Mouse (Mus musculus): ENCODE measurements around the gene Gm5142. TPM values are rescaled to one million over a fixed set of nuclear protein-coding genes. Genes with fewer than 3 reads are reported as not detected.

The Gm5142 gene
- total and polyA plus RNA-seq, 3 experiments = not detected

DNA sequence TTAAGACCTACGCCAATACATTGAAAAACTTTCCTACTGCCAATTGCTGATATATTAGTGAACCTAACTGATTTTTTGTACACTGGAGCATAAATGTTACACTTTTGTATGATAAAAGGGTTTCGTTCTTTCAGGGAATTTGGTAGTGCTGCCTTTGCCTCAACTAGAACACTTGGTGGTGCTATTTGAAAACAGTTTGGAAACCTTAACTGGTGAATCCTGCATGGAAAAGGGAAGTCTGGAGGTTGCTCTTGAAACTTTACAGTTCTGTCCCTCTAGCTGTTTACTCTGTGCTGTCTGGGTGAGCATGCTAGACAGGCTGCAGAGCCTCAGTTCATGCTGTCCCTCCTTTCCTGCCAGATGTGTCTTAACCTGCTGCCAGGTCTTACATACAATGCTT lies 23.0 kb downstream of the Gm5142 start:
- no peak for DNase-seq (ENCODE audit: low read depth, low spot score)
- H3K27me3 ChIP-seq (ENCODE audit: control insufficient read depth in 1 of 2, insufficient read depth in 2 of 2, low read length in 2 of 2) = no peaks in the 10 kb centered on the region
- no peak overlapping the region for H3K9ac ChIP-seq (ENCODE audit: control insufficient read depth, low read depth, low read length, poor library complexity, severe bottlenecking)
- TF ChIP-seq SMC3 (IDR thresholded peaks at IDR 0.05; ENCODE audit: low read depth, low read length) = 0 out of 2 replicates have a peak, but pooled peaks have one; percentile 3
- no peak for TF ChIP-seq ZMIZ1 (IDR thresholded peaks at IDR 0.05; ENCODE audit: low read depth, low read length)
- peak; percentile 24 for TF ChIP-seq RAD21 (IDR thresholded peaks at IDR 0.05; ENCODE audit: low read depth, low read length)
- TF ChIP-seq CTCF (IDR thresholded peaks at IDR 0.05 in 2 of 3, conservative IDR thresholded peaks at IDR 0.05 in 1 of 3; ENCODE audit: control insufficient read depth in 1 of 3, insufficient read depth in 1 of 3, low read depth in 2 of 3, low read length in 3 of 3, poor library complexity in 1 of 3, severe bottlenecking in 1 of 3) = peak in 1 of 3 experiments; percentile 19; a peak in 2 of 6 replicates
- no peak overlapping the region for H3K4me3 ChIP-seq (ENCODE audit: control insufficient read depth in 1 of 2, insufficient read depth in 1 of 2, low read depth in 2 of 2, low read length in 2 of 2)
- no peaks in the 10 kb centered on the region for H3K4me1 ChIP-seq (ENCODE audit: control insufficient read depth in 1 of 2, insufficient read depth in 2 of 2, low read length in 2 of 2)
- no peaks in the 10 kb centered on the region for H3K36me3 ChIP-seq (ENCODE audit: control insufficient read depth in 1 of 2, insufficient read depth in 2 of 2, low read length in 2 of 2)
- H3K27ac ChIP-seq (ENCODE audit: control insufficient read depth, low read depth, low read length) = no peak overlapping the region
- no peaks in the 10 kb centered on the region for H3K9me3 ChIP-seq (replicated peaks; ENCODE audit: insufficient read depth, low read length)
- H3K79me2 ChIP-seq (ENCODE audit: control insufficient read depth, insufficient read depth, low read length, poor library complexity) = no peaks in the 10 kb centered on the region

DNA sequence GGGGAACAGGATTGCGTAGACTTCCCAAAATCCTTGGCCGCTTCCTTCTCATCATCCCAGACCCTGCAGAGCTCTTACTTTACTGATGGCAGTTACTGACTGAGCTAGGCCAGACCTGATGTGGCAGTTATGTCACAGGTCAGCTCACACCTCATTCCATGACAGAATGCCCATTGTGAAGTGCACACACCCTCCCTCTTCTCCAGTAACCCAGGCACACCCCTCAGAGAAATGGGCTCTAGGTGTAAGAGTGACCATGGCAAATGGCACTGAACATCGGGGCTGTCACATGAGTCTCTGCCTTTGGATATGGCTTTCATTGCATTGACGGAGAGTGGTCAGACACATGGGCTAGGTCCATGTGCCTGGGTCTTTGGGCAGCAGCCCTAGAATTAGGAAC lies 35.8 kb downstream of the Gm5142 start, which contains the start of gene 1700129C05Rik:
1700129C05Rik (minus strand) TSS at position 101 of the 400 bp plus-strand sequence.
- Histone ChIP-seq H3K27ac (ENCODE audit: control insufficient read depth, low read depth, low read length) (no peak within 1 kb of the TSS), H3K9me3 (replicated peaks; ENCODE audit: insufficient read depth, low read length) (no peaks in the 10 kb centered on the region), H3K79me2 (ENCODE audit: control insufficient read depth, insufficient read depth, low read length, poor library complexity) (no peaks in the 10 kb centered on the region), H3K36me3 (ENCODE audit: control insufficient read depth in 1 of 2, insufficient read depth in 2 of 2, low read length in 2 of 2) (no peaks in the 10 kb centered on the region), H3K4me3 (ENCODE audit: control insufficient read depth in 1 of 2, insufficient read depth in 1 of 2, low read depth in 2 of 2, low read length in 2 of 2) (no peak within 1 kb of the TSS), H3K4me1 (ENCODE audit: control insufficient read depth in 1 of 2, insufficient read depth in 2 of 2, low read length in 2 of 2) (no peaks in the 10 kb centered on the region), H3K27me3 (ENCODE audit: control insufficient read depth in 1 of 2, insufficient read depth in 2 of 2, low read length in 2 of 2) (no peaks in the 10 kb centered on the region), H3K9ac (ENCODE audit: control insufficient read depth, low read depth, low read length, poor library complexity, severe bottlenecking) (no peak within 1 kb of the TSS)
- DNase-seq (ENCODE audit: low read depth, low spot score) = no peak
- TF ChIP-seq ELF1 (IDR thresholded peaks at IDR 0.05; ENCODE audit: low read depth, low read length) (no peak), RCOR1 (IDR thresholded peaks at IDR 0.05; ENCODE audit: low read depth, low read length) (no peak), MEF2A (IDR thresholded peaks at IDR 0.05; ENCODE audit: extremely low read depth, insufficient replicate concordance, low read depth, low read length, poor library complexity, severe bottlenecking) (no peak)

DNA sequence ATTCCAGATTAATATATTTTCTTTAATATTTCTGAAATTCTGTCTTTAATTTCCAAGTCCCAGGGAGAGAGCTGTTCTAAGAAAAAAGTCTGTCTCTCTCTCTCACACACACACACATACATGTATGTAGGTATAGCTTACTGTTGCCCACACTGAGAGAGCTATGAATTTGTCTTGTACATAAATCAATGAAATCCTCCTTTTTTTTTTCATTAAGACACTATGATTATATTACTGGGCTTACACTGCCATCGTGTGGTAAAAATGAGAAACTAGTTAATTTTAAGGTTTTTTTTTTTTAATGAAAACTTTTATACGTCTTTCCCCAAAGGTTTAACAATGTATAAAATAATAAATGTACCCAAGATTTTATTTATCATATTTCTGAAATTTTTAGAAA lies 64.3 kb downstream of the Gm5142 start:
- no peaks in the 10 kb centered on the region for H3K4me1 ChIP-seq (ENCODE audit: control insufficient read depth in 1 of 2, insufficient read depth in 2 of 2, low read length in 2 of 2)
- DNase-seq (ENCODE audit: low read depth, low spot score) = peak; percentile 38
- H3K36me3 ChIP-seq (ENCODE audit: control insufficient read depth in 1 of 2, insufficient read depth in 2 of 2, low read length in 2 of 2) = no peaks in the 10 kb centered on the region
- H3K9me3 ChIP-seq (replicated peaks; ENCODE audit: insufficient read depth, low read length) = no peaks in the 10 kb centered on the region
- H3K4me3 ChIP-seq (ENCODE audit: control insufficient read depth in 1 of 2, insufficient read depth in 1 of 2, low read depth in 2 of 2, low read length in 2 of 2) = no peak overlapping the region
- no peak overlapping the region for H3K27ac ChIP-seq (ENCODE audit: control insufficient read depth, low read depth, low read length)
- no peaks in the 10 kb centered on the region for H3K79me2 ChIP-seq (ENCODE audit: control insufficient read depth, insufficient read depth, low read length, poor library complexity)
- no peak overlapping the region for H3K9ac ChIP-seq (ENCODE audit: control insufficient read depth, low read depth, low read length, poor library complexity, severe bottlenecking)
- H3K27me3 ChIP-seq (ENCODE audit: control insufficient read depth in 1 of 2, insufficient read depth in 2 of 2, low read length in 2 of 2) = no peaks in the 10 kb centered on the region; a peak in 1 of 4 replicates
- TF ChIP-seq KAT2A (conservative IDR thresholded peaks at IDR 0.05; ENCODE audit: low read depth, low read length) = no peak
- TF ChIP-seq E2F4 (IDR thresholded peaks at IDR 0.05; ENCODE audit: borderline replicate concordance, low read depth, low read length) = no peak
- TF ChIP-seq MEF2A (IDR thresholded peaks at IDR 0.05; ENCODE audit: extremely low read depth, insufficient replicate concordance, low read depth, low read length, poor library complexity, severe bottlenecking) = no peak
- TF ChIP-seq HCFC1 (IDR thresholded peaks at IDR 0.05; ENCODE audit: low read depth, low read length) = no peak
- peak; percentile 41 for TF ChIP-seq ZC3H11A (IDR thresholded peaks at IDR 0.05; ENCODE audit: low read depth, low read length)
- TF ChIP-seq NRF1 (IDR thresholded peaks at IDR 0.05; ENCODE audit: insufficient read depth, low read depth, low read length, poor library complexity, severe bottlenecking) = no peak
- no peak for TF ChIP-seq JUND (IDR thresholded peaks at IDR 0.05; ENCODE audit: low read depth, low read length)
- TF ChIP-seq GABPA (IDR thresholded peaks at IDR 0.05; ENCODE audit: low read depth, low read length) = no peak
- TF ChIP-seq GATA1 (IDR thresholded peaks at IDR 0.05; ENCODE audit: low read depth, low read length) = no peak
- no peak for TF ChIP-seq EP300 (IDR thresholded peaks at IDR 0.05; ENCODE audit: low read depth in 1 of 2, low read length in 2 of 2)
- no peak for TF ChIP-seq TAL1 (IDR thresholded peaks at IDR 0.05; ENCODE audit: low read length)
- TF ChIP-seq ZKSCAN1 (IDR thresholded peaks at IDR 0.05; ENCODE audit: low read depth, low read length) = no peak
- TF ChIP-seq TBP (IDR thresholded peaks at IDR 0.05; ENCODE audit: low read depth, low read length) = no peak
- peak; percentile 95 for TF ChIP-seq ZNF384 (IDR thresholded peaks at IDR 0.05; ENCODE audit: low read depth, low read length)
- TF ChIP-seq SIN3A (IDR thresholded peaks at IDR 0.05; ENCODE audit: low read length) = no peak
- TF ChIP-seq TCF12 (IDR thresholded peaks at IDR 0.05; ENCODE audit: low read depth, low read length) = no peak
- TF ChIP-seq SMC3 (IDR thresholded peaks at IDR 0.05; ENCODE audit: low read depth, low read length) = peak; percentile 52
- TF ChIP-seq POLR2AphosphoS2 (IDR thresholded peaks at IDR 0.05; ENCODE audit: low read length) = no peak
- no peak for TF ChIP-seq MXI1 (IDR thresholded peaks at IDR 0.05; ENCODE audit: low read depth, low read length)
- TF ChIP-seq CHD2 (IDR thresholded peaks at IDR 0.05; ENCODE audit: low read length) = no peak
- no peak for TF ChIP-seq UBTF (IDR thresholded peaks at IDR 0.05; ENCODE audit: borderline replicate concordance, insufficient read depth, low read depth, low read length)

Measured in MEL (cell line).